ENCODE assay signal across 8 mouse cellular contexts in genomic region chr6:134897443-134898094, GRCm38 (mm10). TPM values are rescaled to one million over a fixed set of nuclear protein-coding genes. Genes with fewer than 3 reads are reported as not detected.
DNase-seq lines count a peak whose midpoint lies in the region; ATAC-seq and TF ChIP-seq lines count a peak whose summit lies in the region.

No protein-coding gene starts in this region.

- peak overlapping the region; percentile 57 for H3K4me2 ChIP-seq in forebrain, postnatal 0 days (ENCODE audit: low read depth)
- peak overlapping the region; percentile 91 for H3K4me2 ChIP-seq in lung, embryonic 14.5 days

- TF ChIP-seq CTCF in cerebellum, adult 2 months (IDR thresholded peaks at IDR 0.05; ENCODE audit: borderline replicate concordance, insufficient read depth, low read depth, low read length), result no peak
- TF ChIP-seq CTCF in forebrain, postnatal 0 days (IDR thresholded peaks at IDR 0.05; ENCODE audit: low read depth), result no peak
- TF ChIP-seq CTCF in lung, embryonic 14.5 days (IDR thresholded peaks at IDR 0.05; ENCODE audit: low read depth), result no peak

- H3K36me3 ChIP-seq in forebrain, postnatal 0 days (ENCODE audit: insufficient read depth), result no peaks in the 10 kb centered on the region
- H3K36me3 ChIP-seq in lung, embryonic 14.5 days (ENCODE audit: insufficient read depth), result no peaks in the 10 kb centered on the region

- H3K27ac ChIP-seq in cerebellum, adult 2 months (ENCODE audit: insufficient read depth, low read length), result peak overlapping the region; percentile 98
- peak overlapping the region; percentile 100 for H3K27ac ChIP-seq in forebrain, postnatal 0 days (ENCODE audit: low read depth, low read length)
- peak overlapping the region; percentile 100 for H3K27ac ChIP-seq in lung, embryonic 14.5 days (ENCODE audit: low read depth)

- peak overlapping the region; percentile 94 for H3K4me3 ChIP-seq in cerebellum, adult 2 months (replicated peaks; ENCODE audit: insufficient read depth, low read depth, low read length)
- H3K4me3 ChIP-seq in forebrain, postnatal 0 days (ENCODE audit: low read depth, low read length), result peak overlapping the region; percentile 77
- H3K4me3 ChIP-seq in lung, embryonic 14.5 days (ENCODE audit: low read depth, low read length), result peak overlapping the region; percentile 60

- H3K9ac ChIP-seq in forebrain, postnatal 0 days, result peak overlapping the region; percentile 99
- peak overlapping the region; percentile 83 for H3K9ac ChIP-seq in lung, embryonic 14.5 days

- DNase-seq in MEL-GATA-1-ER (ENCODE audit: extremely low read depth, low read depth), result peak; percentile 80
- DNase-seq in cerebellum, adult 2 months, result peak; percentile 96 to 98
- DNase-seq in forebrain, postnatal 0 days, result peak; percentile 96
- peak; percentile 98 for DNase-seq in heart, postnatal 4 days
- peak; percentile 89 to 95 for DNase-seq in layer of hippocampus, adult 8-10 months (ENCODE audit: low spot score in 2 of 2)
- DNase-seq in lung, embryonic 14.5 days, result peak; percentile 95
- DNase-seq in testis, postnatal 14 days (ENCODE audit: low spot score), result peak; percentile 96

- ATAC-seq in forebrain, postnatal 0 days, result peak; percentile 94
- peak; percentile 92 for ATAC-seq in lung, embryonic 14.5 days (ENCODE audit: insufficient read depth)
- peak; percentile 79 for ATAC-seq in neutrophil, adult 5-6 weeks (ENCODE audit: extremely low read depth, insufficient number of reproducible peaks, low FRiP score, poor library complexity, severe bottlenecking)

- peak; percentile 87 for TF ChIP-seq POLR2A in cerebellum, adult 2 months (IDR thresholded peaks at IDR 0.05; ENCODE audit: borderline replicate concordance, insufficient read depth, low read length)

- H3K9me3 ChIP-seq in forebrain, postnatal 0 days (ENCODE audit: low read length), result no peaks in the 10 kb centered on the region
- no peaks in the 10 kb centered on the region for H3K9me3 ChIP-seq in lung, embryonic 14.5 days (ENCODE audit: low read depth, low read length)

- H3K27me3 ChIP-seq in cerebellum, adult 2 months (ENCODE audit: control insufficient read depth, insufficient read depth, low read length), result no peaks in the 10 kb centered on the region
- no peaks in the 10 kb centered on the region for H3K27me3 ChIP-seq in forebrain, postnatal 0 days (ENCODE audit: insufficient read depth, low read length)
- no peaks in the 10 kb centered on the region for H3K27me3 ChIP-seq in lung, embryonic 14.5 days (ENCODE audit: insufficient read depth, low read length)

- WGBS in cerebellum, adult 2 months, result under 1% methylated on average over 38 of the region's 38 CpGs
- WGBS in forebrain, postnatal 0 days, result under 1% methylated on average over 38 of the region's 38 CpGs
- WGBS in lung, embryonic 14.5 days, result under 1% methylated on average over 38 of the region's 38 CpGs

- no peaks in the 10 kb centered on the region for H3K4me1 ChIP-seq in cerebellum, adult 2 months (ENCODE audit: control insufficient read depth, insufficient read depth, low read length)
- H3K4me1 ChIP-seq in forebrain, postnatal 0 days (ENCODE audit: insufficient read depth), result no peaks in the 10 kb centered on the region
- no peaks in the 10 kb centered on the region; the same call in 1 of the 2 replicates for H3K4me1 ChIP-seq in lung, embryonic 14.5 days (ENCODE audit: insufficient read depth)

RNA-seq across cellular contexts. Expression of gene Gpr19, which starts 0.8 kb away (rescaled TPM):
- 30.5 and 32.5 TPM in 2 replicates for polyA plus RNA-seq in cerebellum, adult 2 months (2012; rRNA removed)
- 33.2 and 34.5 TPM in 2 replicates for total RNA-seq in forebrain, postnatal 0 days (2014; rRNA removed)
- polyA plus RNA-seq in forebrain, postnatal 0 days (2015; fragmentation: Nextera tagmentation; extraction: Ambion mirVana), result 38.6 and 42.7 TPM in 2 replicates
- total RNA-seq in heart, postnatal 4 days (2021), result 1 to 10 TPM; 6.3 to 6.6 TPM
- total RNA-seq in layer of hippocampus, adult 8-10 months (2022), result 10 to 100 TPM; 25.3 to 28.9 (median 27.3) TPM
- 9.6 and 10.8 TPM in 2 replicates for polyA plus RNA-seq in lung, embryonic 14.5 days (2014; fragmentation: Nextera tagmentation; extraction: Ambion mirVana)
- 13.5 and 19.7 TPM in 2 replicates for total RNA-seq in neutrophil, adult 5-6 weeks (2017)

RNA-seq across cellular contexts. Expression of gene Cdkn1b, which starts 22.6 kb away (rescaled TPM):
- 45.6 and 52.7 TPM in 2 replicates for polyA plus RNA-seq in cerebellum, adult 2 months (2012; rRNA removed)
- total RNA-seq in forebrain, postnatal 0 days (2014; rRNA removed), result 89.0 and 102 TPM in 2 replicates
- 36.0 and 44.0 TPM in 2 replicates for polyA plus RNA-seq in forebrain, postnatal 0 days (2015; fragmentation: Nextera tagmentation; extraction: Ambion mirVana)
- 10 to 100 TPM; 46.1 to 47.7 TPM for total RNA-seq in heart, postnatal 4 days (2021)
- 10 to 100 TPM; 35.4 to 46.5 (median 40.5) TPM for total RNA-seq in layer of hippocampus, adult 8-10 months (2022)
- polyA plus RNA-seq in lung, embryonic 14.5 days (2014; fragmentation: Nextera tagmentation; extraction: Ambion mirVana), result 12.0 and 13.9 TPM in 2 replicates
- total RNA-seq in neutrophil, adult 5-6 weeks (2017), result 322 and 377 TPM in 2 replicates

Comparison
In these comparisons a context has a peak if more than half of its experiments do, and no peak if none do; other contexts are left out.
1. Peak in every context shown above with its lines: DNase-seq, ATAC-seq, H3K4me3 ChIP-seq and H3K27ac ChIP-seq.